Mouse (Mus musculus) testis, postnatal 10 days (tissue): Measurements from ENCODE around the gene Zbtb24.

ENCODE experiments used
- DNase-seq: peaks from one replicate; pipeline ENCODE4 v3.0.0; 2021; ENCODE audit warnings: low spot score

Zbtb24 gene

DNA sequence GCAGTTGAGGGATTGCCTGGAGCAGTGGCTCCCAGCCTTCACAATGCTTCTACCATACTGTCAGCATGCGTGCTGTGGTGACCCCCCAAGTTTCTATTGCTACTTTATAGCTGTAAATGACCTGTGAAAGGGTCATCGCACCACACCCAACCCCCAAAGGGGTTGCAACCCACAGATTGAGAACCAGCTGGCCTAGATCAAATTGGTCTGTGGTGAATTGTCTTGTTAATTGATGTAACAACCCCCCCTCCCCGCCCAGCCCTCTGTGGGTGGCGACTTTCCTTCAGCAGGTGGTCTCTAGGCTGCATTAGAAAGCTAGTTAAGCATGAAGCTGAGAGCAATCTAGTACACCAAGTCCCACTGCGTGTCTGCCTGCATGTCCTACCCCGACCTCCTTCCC, 17.1 kb downstream of the Zbtb24 start:
- DNase-seq: no peak

GRCm38 (mm10) chr10:41470693-41471092, 20.5 kb downstream of the Zbtb24 start:
- no peak for DNase-seq

DNA sequence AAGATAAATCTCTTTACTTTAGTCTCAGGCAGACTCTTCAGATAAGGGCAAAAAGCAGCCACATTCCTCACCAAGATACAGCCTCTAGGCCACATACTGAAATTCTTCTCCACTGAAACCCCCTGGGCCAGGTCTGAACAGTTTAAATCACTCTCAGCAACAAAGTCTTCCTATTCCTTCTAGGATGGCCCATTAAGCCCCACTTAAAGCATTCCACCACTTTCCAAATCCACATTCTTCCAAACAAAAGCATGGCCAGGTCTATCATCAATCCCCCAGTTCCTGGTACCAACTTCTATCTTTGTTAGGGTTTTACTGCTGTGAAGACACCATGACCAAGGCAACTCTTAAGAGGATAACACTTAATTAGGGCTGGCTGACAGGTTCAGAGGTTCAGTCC, 22.4 kb downstream of the Zbtb24 start:
- DNase-seq: no peak

GRCm38 (mm10) chr10:41472962-41473481, 22.8 kb downstream of the Zbtb24 start:
- DNase-seq: no peak

GRCm38 (mm10) chr10:41473782-41474468, 23.7 kb downstream of the Zbtb24 start:
- peak; percentile 66 for DNase-seq

DNA sequence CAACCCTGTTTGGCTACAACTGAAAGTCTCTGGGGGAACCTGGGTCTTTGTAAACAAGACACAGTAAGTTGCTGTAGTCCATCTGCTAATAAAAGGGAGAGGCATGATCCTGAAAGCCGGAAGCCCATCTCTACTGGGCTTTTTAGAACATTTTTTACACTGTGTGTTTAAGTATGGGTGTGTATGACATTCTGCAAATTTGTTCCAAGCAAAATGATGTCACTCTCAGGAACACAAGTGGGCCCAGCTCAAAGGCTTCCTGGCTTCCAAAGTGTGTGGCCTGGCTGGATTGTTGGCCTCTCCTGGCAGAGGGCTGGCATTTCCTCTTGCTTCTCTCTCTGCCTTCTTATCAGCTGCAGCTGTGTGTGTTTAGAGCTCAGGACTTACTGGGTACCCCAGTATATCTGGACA, 24.8 kb downstream of the Zbtb24 start:
- DNase-seq: no peak

GRCm38 (mm10) chr10:41476171-41477017, 26.2 kb downstream of the Zbtb24 start, which contains the start of gene Mical1:
Gene Mical1, plus strand, starts transcription at chr10:41476314.
- peak; percentile 76 for DNase-seq

- no peak for DNase-seq
Observed at GRCm38 (mm10) chr10:41477018-41477277, 26.8 kb downstream of the Zbtb24 start.

GRCm38 (mm10) chr10:41477278-41478181, 27.3 kb downstream of the Zbtb24 start:
- DNase-seq: peak; percentile 74

GRCm38 (mm10) chr10:41479961-41480360, 29.8 kb downstream of the Zbtb24 start:
- no peak for DNase-seq

DNA sequence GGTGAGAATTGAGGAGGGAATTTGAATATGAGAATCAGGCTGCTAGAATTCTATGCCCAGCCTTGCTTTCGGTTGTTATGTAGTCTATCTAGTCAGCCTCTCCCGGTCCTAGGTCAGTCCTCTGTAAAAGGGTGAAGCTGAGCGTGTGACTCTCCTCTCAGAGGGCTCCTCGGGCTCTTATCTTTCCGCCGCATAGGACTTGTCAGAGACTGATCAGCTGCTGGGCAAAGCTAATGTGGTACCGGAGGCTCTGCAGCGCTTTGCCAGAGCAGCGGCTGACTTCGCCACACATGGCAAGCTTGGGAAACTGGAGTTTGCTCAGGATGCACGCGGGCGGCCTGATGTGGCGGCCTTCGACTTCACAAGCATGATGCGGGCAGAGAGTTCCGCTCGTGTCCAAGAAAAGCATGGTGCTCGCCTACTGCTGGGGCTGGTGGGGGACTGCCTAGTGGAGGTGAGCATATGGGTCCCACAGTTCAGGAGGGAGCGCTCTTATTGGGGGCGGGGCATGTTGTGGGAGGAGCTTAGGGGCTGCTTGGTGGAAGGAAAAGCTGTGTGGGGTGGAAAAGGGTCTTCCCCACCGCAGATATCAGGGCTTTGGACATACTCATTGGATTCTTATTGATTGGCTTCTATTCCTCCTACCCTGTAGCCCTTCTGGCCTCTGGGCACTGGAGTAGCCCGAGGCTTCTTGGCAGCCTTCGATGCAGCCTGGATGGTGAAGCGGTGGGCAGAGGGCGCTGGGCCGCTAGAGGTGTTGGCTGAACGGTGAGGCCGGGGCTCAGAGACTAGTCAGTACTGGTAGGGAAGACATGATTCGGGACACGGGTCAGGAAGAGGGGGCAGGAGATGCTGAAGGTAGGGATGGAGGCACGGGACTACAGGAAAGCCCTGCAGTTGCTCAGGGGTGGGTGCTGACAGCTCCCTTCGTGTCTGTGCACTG, 31.0 kb downstream of the Zbtb24 start:
- DNase-seq: no peak

GRCm38 (mm10) chr10:41482446-41482845, 32.3 kb downstream of the Zbtb24 start:
- no peak for DNase-seq

DNA sequence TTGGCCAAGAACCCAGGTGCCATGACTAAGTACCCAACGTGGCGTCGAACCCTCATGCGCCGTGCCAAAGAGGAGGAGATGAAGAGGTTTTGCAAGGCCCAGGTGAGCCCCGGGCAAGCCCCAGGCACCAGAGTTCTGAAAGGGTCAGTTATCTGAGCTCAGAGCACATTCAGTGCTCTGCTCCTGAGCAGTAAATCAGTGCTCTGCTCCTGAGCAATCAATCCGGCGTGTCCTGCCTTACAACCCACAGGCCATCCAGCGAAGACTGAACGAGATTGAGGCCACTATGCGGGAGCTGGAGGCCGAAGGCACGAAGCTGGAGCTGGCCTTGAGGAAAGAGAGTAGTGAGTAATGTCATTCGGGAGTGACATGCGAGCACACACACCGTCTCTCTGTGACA, 35.6 kb downstream of the Zbtb24 start:
- DNase-seq: no peak

- DNase-seq: no peak
Observed at GRCm38 (mm10) chr10:41486506-41487170, 36.5 kb downstream of the Zbtb24 start.

- DNase-seq: no peak
Observed at GRCm38 (mm10) chr10:41488877-41489276, 38.7 kb downstream of the Zbtb24 start.

GRCm38 (mm10) chr10:41489294-41489693, 39.1 kb downstream of the Zbtb24 start:
- no peak for DNase-seq

GRCm38 (mm10) chr10:41489708-41490517, 39.7 kb downstream of the Zbtb24 start, which contains the start of the genes Smpd2 and Ppil6:
Gene Smpd2, minus strand, starts transcription at chr10:41490369.
Gene Ppil6, plus strand, starts transcription at chr10:41490439.
- DNase-seq: peak; percentile 98

- no peak for DNase-seq
Observed at GRCm38 (mm10) chr10:41490518-41490873, 40.3 kb downstream of the Zbtb24 start.

DNA sequence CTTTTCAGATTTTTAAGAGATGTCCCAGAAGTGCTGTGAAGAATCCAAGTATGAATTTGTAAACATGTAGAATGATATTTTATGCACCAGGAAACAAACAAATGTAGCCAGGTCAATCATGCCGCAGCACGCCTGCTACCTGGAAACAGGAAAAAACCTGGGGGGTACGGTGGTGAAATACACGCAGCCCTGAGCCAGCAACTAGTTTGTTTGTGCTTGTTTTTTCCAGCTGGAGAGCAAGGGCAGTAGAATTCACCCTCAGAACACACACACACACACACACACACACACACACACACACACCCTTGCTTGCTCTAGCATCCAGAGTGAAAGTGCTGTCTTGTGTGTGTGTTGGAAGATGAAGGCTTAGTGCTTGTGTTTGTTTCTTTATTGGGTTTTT, 40.9 kb downstream of the Zbtb24 start:
- no peak for DNase-seq

DNA sequence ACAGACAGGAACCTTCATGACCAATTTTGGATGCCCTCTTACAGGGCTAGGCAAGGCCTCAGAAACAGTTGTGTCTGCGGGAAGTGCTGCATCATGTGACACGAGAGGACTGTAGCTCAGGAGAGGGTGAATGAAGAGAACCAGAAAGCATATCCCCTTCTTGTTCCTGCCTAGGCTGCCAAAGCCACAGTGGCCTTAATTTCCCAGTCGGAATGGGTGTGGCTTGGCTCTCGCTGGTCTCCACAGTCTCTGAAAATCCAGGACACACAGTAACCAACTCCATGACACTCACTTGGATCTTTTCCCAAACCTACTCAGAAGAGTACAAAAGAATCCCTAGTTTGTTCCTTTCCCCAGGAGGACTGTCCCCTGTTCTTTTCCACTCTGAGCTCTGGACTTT, 50.8 kb downstream of the Zbtb24 start:
- no peak for DNase-seq
